Mouse (Mus musculus): ENCODE measurements around the gene Il24.
A peak's percentile ranks its signal among the peaks of the same experiment; 100 is the strongest.

The Il24 gene

GRCm38 (mm10) chr1:130887354-130887753 lies at the start of gene Il24:
Gene Il24, minus strand, starts transcription at chr1:130887454.
- DNase-seq (ENCODE audit: low read depth, low spot score), result no peak

DNA sequence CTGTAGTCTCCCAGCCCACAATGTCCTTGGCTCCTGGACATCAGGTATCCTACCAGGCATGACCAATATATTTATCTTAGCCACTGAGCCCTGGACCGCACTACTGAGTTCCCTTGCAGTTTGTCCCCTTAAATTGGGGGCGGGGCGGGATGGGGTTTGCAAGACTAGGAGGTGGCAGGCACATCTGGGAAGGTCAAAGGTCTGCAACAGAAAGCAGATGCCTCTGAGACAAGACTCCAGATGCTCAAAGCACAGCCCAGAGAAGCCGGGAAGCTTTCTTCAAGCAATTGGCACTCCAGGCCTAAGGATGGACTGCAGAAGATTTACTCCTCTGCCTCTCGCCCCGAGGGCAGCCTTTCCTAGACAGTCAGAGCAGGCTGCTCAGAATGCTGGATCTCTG lies 49.1 kb upstream of the Il24 start:
- no peak for DNase-seq (ENCODE audit: low read depth, low spot score)

GRCm38 (mm10) chr1:130926484-130926883 lies 39.2 kb upstream of the Il24 start:
- peak; percentile 16 for DNase-seq (ENCODE audit: low read depth, low spot score)

DNA sequence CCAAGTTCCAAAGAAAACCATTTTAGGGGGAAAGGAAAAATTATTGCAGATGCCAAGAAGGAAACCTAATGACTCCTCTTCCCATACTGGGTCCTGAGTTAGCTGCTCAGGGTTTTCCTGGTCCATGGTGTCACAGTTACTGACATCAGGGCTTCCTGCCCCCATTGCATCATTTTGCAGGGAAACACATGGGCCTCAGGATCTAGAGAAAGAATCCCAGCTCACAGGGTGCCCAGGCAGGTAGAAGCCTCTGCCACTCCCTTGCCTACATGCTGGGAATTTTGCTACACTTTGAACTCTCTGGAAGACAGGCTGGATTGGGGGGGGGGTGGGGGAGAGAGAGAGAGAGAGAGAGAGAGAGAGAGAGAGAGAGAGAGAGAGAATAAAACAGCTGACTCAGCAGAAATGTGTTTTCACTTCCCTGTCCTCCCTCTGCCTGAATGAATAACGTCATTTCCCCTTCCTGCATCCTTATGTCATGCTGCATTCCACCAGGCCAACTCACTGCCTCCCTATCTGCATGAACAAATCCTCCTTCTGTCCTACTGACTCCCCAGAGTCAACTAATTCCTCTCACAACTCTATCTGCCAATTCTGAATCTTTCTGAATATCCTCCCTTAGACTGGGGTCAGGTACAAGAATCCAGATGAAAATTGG lies 31.2 kb upstream of the Il24 start:
- no peak for DNase-seq (ENCODE audit: low read depth, low spot score)

DNA sequence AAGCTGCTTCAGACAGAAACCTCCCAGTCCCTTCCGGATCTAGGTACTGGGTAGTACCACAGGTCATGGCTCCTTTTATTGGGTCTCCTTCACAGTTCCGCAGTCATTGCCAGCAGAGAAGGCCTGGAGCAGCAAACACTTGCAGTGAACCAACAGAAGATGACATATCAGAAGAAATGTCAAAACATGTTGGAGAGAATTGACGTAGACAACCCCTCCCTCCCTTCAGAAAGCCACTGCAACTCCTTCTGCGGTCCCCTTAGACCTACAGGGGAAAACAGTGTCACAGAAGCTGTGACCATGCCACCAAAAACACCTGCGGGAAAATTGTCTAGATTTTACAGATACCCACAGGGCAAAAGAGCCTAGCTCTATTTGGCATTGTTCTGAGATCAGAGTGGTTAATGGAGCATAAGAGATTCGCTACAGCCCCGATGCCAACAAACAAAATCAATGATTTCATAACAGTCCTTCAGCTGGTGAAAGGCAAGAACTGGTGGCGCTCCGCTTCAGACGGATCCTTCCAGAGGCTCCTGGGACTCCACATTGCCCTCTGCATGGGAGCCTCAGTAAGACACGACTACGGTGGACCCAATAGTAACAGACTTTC lies 24.3 kb upstream of the Il24 start, which contains the start of gene Il20:
Gene Il20 (minus strand): TSS at position 51 of the 610 bp plus-strand sequence.
- DNase-seq (ENCODE audit: low read depth, low spot score), result no peak

- no peak for DNase-seq (ENCODE audit: low read depth, low spot score)
Observed at GRCm38 (mm10) chr1:130902505-130902904, 15.3 kb upstream of the Il24 start.

GRCm38 (mm10) chr1:130894468-130894867 lies 7.2 kb upstream of the Il24 start:
- no peak for DNase-seq (ENCODE audit: low read depth, low spot score)

GRCm38 (mm10) chr1:130893329-130894040 lies 6.2 kb upstream of the Il24 start:
- no peak for DNase-seq (ENCODE audit: low read depth, low spot score)

DNA sequence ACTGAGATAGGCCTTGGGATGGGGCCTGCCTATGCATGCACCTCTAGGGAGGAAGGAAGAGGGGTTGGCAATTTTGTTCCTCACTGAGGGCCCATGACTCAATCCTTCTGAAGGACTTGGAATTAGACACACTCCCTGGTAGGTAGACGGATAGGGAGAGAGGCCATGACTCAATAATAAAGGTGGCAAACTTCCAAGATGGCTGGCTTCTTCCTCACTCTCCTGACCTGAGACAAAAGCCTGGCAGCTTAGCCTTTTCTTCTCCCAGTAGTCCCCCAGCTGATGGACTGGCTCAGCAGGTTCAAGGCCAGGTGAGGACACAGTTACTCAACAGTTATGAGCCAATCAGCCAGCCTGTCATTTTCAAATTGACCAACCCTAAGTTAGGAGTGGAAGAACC lies 5.2 kb upstream of the Il24 start:
- DNase-seq (ENCODE audit: low read depth, low spot score), result no peak

- no peak for DNase-seq (ENCODE audit: low read depth, low spot score)
Observed at GRCm38 (mm10) chr1:130883146-130883545, 4.1 kb downstream of the Il24 start.

GRCm38 (mm10) chr1:130879927-130880326 lies 7.3 kb downstream of the Il24 start:
- no peak for DNase-seq (ENCODE audit: low read depth, low spot score)

- DNase-seq (ENCODE audit: low read depth, low spot score), result peak; percentile 61
Observed at GRCm38 (mm10) chr1:130877889-130878614, 9.2 kb downstream of the Il24 start.

- peak; percentile 72 for DNase-seq (ENCODE audit: low read depth, low spot score)
Observed at GRCm38 (mm10) chr1:130876931-130877509, 10.2 kb downstream of the Il24 start.

- peak; percentile 20 for DNase-seq (ENCODE audit: low read depth, low spot score)
Observed at GRCm38 (mm10) chr1:130875910-130876309, 11.3 kb downstream of the Il24 start.

- peak; percentile 51 for DNase-seq (ENCODE audit: low read depth, low spot score)
Observed at GRCm38 (mm10) chr1:130875139-130875538, 12.1 kb downstream of the Il24 start.

DNA sequence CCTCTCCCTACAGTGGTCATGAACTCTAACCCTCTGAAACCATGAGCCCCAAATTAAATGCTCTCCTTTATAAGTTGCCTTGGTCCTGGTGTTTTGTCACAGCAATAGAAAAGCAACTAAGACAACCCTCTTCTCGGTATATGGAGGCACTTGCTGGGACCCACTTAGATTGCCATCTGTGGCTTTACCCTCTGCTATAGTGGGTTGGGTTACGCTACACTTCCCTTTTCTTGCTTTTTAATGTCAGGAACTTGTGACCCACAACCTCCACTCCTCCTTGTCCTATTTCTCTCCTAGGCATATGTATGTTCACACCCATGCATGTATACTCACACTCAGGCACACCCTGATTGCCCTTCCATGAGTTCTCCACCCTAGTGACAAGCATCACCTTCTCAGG lies 14.3 kb downstream of the Il24 start:
- DNase-seq (ENCODE audit: low read depth, low spot score), result no peak

GRCm38 (mm10) chr1:130865541-130866221 lies 21.6 kb downstream of the Il24 start, which contains the start of gene Fcmr:
Gene Fcmr, plus strand, starts transcription at chr1:130865669.
- no peak for DNase-seq (ENCODE audit: low read depth, low spot score)

DNA sequence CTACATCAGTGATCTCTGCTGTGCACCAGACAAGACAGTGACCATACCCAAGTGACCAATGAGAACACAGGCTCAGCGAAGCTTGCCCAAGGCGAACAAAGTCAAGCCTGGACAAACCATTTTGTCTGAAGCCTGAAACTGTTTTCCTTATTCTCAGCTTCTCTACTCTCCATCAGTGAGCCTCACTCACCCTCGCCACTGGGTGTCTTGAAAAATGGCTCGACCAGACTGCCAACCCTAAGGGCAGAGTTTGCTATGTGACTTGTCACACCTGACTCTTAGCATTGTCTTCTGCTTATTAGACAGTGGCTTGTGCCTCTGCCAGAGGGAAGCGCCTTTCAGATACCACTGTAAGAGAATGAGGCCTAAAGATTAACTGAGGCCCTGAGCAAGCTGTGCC lies 22.5 kb downstream of the Il24 start:
- DNase-seq (ENCODE audit: low read depth, low spot score), result no peak

- DNase-seq (ENCODE audit: low read depth, low spot score), result no peak
Observed at GRCm38 (mm10) chr1:130864238-130864637, 23.0 kb downstream of the Il24 start.

DNA sequence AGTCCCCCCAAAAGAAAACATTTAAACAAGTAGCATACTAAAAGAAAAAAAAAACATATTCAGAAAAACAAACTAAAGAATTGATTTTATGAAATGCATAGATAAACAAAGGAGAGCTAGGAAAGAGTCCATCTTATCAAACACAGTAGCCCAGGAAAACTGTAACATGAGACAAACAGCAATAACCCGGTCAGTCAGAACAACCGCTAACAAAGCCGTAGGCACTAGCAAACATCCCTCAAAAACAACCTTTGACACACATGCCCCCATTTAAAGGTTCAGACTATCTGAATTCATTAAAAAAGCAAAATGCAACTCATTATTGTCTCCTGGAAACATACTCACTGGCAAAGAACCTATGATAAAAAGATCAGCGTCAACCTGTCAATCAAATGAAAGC lies 29.8 kb downstream of the Il24 start:
- no peak for DNase-seq (ENCODE audit: low read depth, low spot score)

- DNase-seq (ENCODE audit: low read depth, low spot score), result no peak
Observed at GRCm38 (mm10) chr1:130855723-130856122, 31.5 kb downstream of the Il24 start.

All from ZHBTc4 (cell line).